Mouse (Mus musculus): ENCODE measurements around the gene 4930562C15Rik. TPM values are rescaled to one million over a fixed set of nuclear protein-coding genes. Genes with fewer than 3 reads are reported as not detected.

4930562C15Rik gene
- polyA plus RNA-seq, 1 experiment from 2014 or later, result 0.26 TPM

GRCm38 (mm10) chr16:4879101-4879707 lies 44.0 kb downstream of the 4930562C15Rik start:
- ATAC-seq (replicated peaks; ENCODE audit: insufficient number of reproducible peaks, insufficient read depth, low FRiP score, low read depth), result peak; percentile 7

GRCm38 (mm10) chr16:4879708-4880124 lies 44.5 kb downstream of the 4930562C15Rik start:
- under 1% methylated on average over 40 of the region's 40 CpGs for WGBS

More at GRCm38 (mm10) chr16:4879101-4879707, 44.0 kb downstream of the 4930562C15Rik start:
- peaks cover 47% of the 10 kb centered on the region for H3K4me1 ChIP-seq (replicated peaks)
- peak overlapping the region; percentile 90 for H3K4me2 ChIP-seq
- peak overlapping the region; percentile 91 for H3K9ac ChIP-seq
- no peaks in the 10 kb centered on the region for H3K9me3 ChIP-seq (replicated peaks)
- peaks cover 8% of the 10 kb centered on the region; the same call in 1 of the 2 replicates for H3K36me3 ChIP-seq
- H3K4me3 ChIP-seq, result peak overlapping the region; percentile 95
- WGBS, result under 1% methylated on average over 54 of the region's 54 CpGs
- H3K27me3 ChIP-seq, result no peaks in the 10 kb centered on the region
- peak overlapping the region; percentile 100 for H3K27ac ChIP-seq

GRCm38 (mm10) chr16:4880136-4880825 lies 45.1 kb downstream of the 4930562C15Rik start, which contains the start of gene Ubald1:
Ubald1 (minus strand) TSS chr16:4880315.
- Histone ChIP-seq H3K4me3 (peak within 1 kb of the TSS; percentile 95), H3K36me3 (no peaks in the 10 kb centered on the region), H3K4me1 (replicated peaks) (peaks cover 48% of the 10 kb centered on the region), H3K27me3 (no peaks in the 10 kb centered on the region), H3K9ac (peak within 1 kb of the TSS; percentile 91), H3K9me3 (replicated peaks) (no peaks in the 10 kb centered on the region), H3K4me2 (peak within 1 kb of the TSS; percentile 90), H3K27ac (peak within 1 kb of the TSS; percentile 100)
- WGBS, result under 1% methylated on average over 48 of the region's 48 CpGs
- peak; percentile 85 for ATAC-seq (replicated peaks; ENCODE audit: insufficient number of reproducible peaks, insufficient read depth, low FRiP score, low read depth)

More at GRCm38 (mm10) chr16:4879708-4880124, 44.5 kb downstream of the 4930562C15Rik start:
- peaks cover 47% of the 10 kb centered on the region for H3K4me1 ChIP-seq (replicated peaks)
- ATAC-seq (replicated peaks; ENCODE audit: insufficient number of reproducible peaks, insufficient read depth, low FRiP score, low read depth), result peak; percentile 74
- peak overlapping the region; percentile 100 for H3K27ac ChIP-seq
- no peaks in the 10 kb centered on the region for H3K9me3 ChIP-seq (replicated peaks)
- peaks cover 3% of the 10 kb centered on the region; the same call in 1 of the 2 replicates for H3K36me3 ChIP-seq
- peak overlapping the region; percentile 95 for H3K4me3 ChIP-seq
- peak overlapping the region; percentile 90 for H3K4me2 ChIP-seq
- H3K9ac ChIP-seq, result peak overlapping the region; percentile 91
- H3K27me3 ChIP-seq, result no peaks in the 10 kb centered on the region

GRCm38 (mm10) chr16:4881400-4882351 lies 46.5 kb downstream of the 4930562C15Rik start:
- H3K4me2 ChIP-seq, result peak overlapping the region; percentile 74
- H3K9me3 ChIP-seq (replicated peaks), result no peaks in the 10 kb centered on the region
- H3K27me3 ChIP-seq, result no peaks in the 10 kb centered on the region
- peak overlapping the region; percentile 95 for H3K4me3 ChIP-seq
- H3K4me1 ChIP-seq (replicated peaks), result peaks cover 38% of the 10 kb centered on the region
- no peaks in the 10 kb centered on the region for H3K36me3 ChIP-seq
- H3K27ac ChIP-seq, result peak overlapping the region; percentile 100
- ATAC-seq (replicated peaks; ENCODE audit: insufficient number of reproducible peaks, insufficient read depth, low FRiP score, low read depth), result no peak
- H3K9ac ChIP-seq, result 0 out of 2 replicates have a peak overlapping the region, but pooled peaks have one; percentile 1
- WGBS, result 70% methylated on average over 10 of the region's 10 CpGs

- 58% methylated on average over 10 of the region's 10 CpGs for whole genome bisulfite sequencing
- Histone ChIP-seq H3K36me3 (no peaks in the 10 kb centered on the region), H3K27ac (peak overlapping the region; percentile 93), H3K27me3 (no peaks in the 10 kb centered on the region), H3K4me3 (no peak overlapping the region; the same call in 1 of the 2 replicates), H3K4me1 (replicated peaks) (peaks cover 37% of the 10 kb centered on the region), H3K9ac (no peak overlapping the region), H3K9me3 (replicated peaks) (no peaks in the 10 kb centered on the region), H3K4me2 (0 out of 2 replicates have a peak overlapping the region, but pooled peaks have one; percentile 76)
- ATAC-seq (replicated peaks; ENCODE audit: insufficient number of reproducible peaks, insufficient read depth, low FRiP score, low read depth), result no peak
Measured at GRCm38 (mm10) chr16:4884930-4885329, 49.7 kb downstream of the 4930562C15Rik start.

GRCm38 (mm10) chr16:4885760-4886689 lies 50.8 kb downstream of the 4930562C15Rik start, which contains the start of gene Mgrn1:
Mgrn1 (plus strand) TSS chr16:4886249.
- Histone ChIP-seq H3K36me3 (no peaks in the 10 kb centered on the region), H3K9me3 (replicated peaks) (no peaks in the 10 kb centered on the region), H3K4me3 (peak within 1 kb of the TSS; percentile 77), H3K27ac (peak within 1 kb of the TSS; percentile 93), H3K4me2 (peak within 1 kb of the TSS; percentile 76), H3K4me1 (replicated peaks) (peaks cover 48% of the 10 kb centered on the region), H3K9ac (peak within 1 kb of the TSS; percentile 81), H3K27me3 (no peaks in the 10 kb centered on the region)
- peak; percentile 82 for ATAC-seq (replicated peaks; ENCODE audit: insufficient number of reproducible peaks, insufficient read depth, low FRiP score, low read depth)
- WGBS, result under 1% methylated on average over 62 of the region's 74 CpGs

GRCm38 (mm10) chr16:4886690-4887020 lies 51.4 kb downstream of the 4930562C15Rik start:
- peaks cover 47% of the 10 kb centered on the region for H3K4me1 ChIP-seq (replicated peaks)

DNA sequence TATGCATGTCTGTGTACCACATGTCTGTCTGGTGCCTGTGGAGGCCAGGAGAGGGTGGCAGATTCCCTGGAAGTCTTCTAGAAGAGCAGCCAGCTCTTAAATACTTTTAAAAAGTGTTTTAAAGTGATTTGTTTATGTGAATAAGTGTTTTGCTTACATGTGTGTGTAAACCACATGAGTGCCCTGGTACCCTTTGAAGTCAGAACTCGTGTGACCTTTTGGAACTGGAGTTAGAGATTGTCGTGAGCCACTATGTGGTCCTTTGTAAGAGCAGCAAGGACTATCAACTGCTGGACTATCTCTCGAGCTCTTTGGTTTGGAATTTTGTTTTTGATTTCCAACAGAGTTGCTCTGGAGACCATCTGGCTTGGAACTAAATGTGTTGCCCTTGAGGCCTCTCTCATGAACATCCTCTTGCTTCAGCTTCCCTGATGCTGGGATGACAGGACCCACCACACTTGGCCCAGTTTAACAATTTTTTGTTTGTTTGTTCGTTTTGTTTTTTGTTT lies 55.0 kb downstream of the 4930562C15Rik start:
- Histone ChIP-seq H3K9ac (no peak overlapping the region), H3K4me3 (no peak overlapping the region), H3K27me3 (no peaks in the 10 kb centered on the region), H3K36me3 (no peaks in the 10 kb centered on the region), H3K27ac (peak overlapping the region; percentile 56), H3K9me3 (replicated peaks) (no peaks in the 10 kb centered on the region), H3K4me2 (no peak overlapping the region), H3K4me1 (replicated peaks) (peaks cover 52% of the 10 kb centered on the region)
- ATAC-seq (replicated peaks; ENCODE audit: insufficient number of reproducible peaks, insufficient read depth, low FRiP score, low read depth), result no peak
- WGBS, result 34% methylated on average over 4 of the region's 4 CpGs

More at GRCm38 (mm10) chr16:4886690-4887020, 51.4 kb downstream of the 4930562C15Rik start:
- no peaks in the 10 kb centered on the region for H3K27me3 ChIP-seq
- H3K27ac ChIP-seq, result peak overlapping the region; percentile 93
- H3K9ac ChIP-seq, result peak overlapping the region; percentile 81
- peak overlapping the region; percentile 77 for H3K4me3 ChIP-seq
- H3K4me2 ChIP-seq, result peak overlapping the region; percentile 76
- ATAC-seq (replicated peaks; ENCODE audit: insufficient number of reproducible peaks, insufficient read depth, low FRiP score, low read depth), result no peak
- no peaks in the 10 kb centered on the region for H3K36me3 ChIP-seq
- H3K9me3 ChIP-seq (replicated peaks), result no peaks in the 10 kb centered on the region
- WGBS, result 0% methylated on average over 8 of the region's 8 CpGs

GRCm38 (mm10) chr16:4892171-4892570 lies 57.0 kb downstream of the 4930562C15Rik start:
- no peak overlapping the region for H3K27ac ChIP-seq
- no peak overlapping the region for H3K9ac ChIP-seq

More at GRCm38 (mm10) chr16:4892171-4892570, 57.0 kb downstream of the 4930562C15Rik start:
- Histone ChIP-seq H3K4me1 (replicated peaks) (peaks cover 63% of the 10 kb centered on the region), H3K4me3 (no peak overlapping the region), H3K36me3 (no peaks in the 10 kb centered on the region), H3K9me3 (replicated peaks) (no peaks in the 10 kb centered on the region), H3K27me3 (no peaks in the 10 kb centered on the region), H3K4me2 (no peak overlapping the region)
- no peak for ATAC-seq (replicated peaks; ENCODE audit: insufficient number of reproducible peaks, insufficient read depth, low FRiP score, low read depth)
- WGBS, result 80% methylated on average over 6 of the region's 6 CpGs

Data from heart, embryonic 15.5 days (tissue).